Mouse (Mus musculus) limb, embryonic 13.5 days (tissue): ENCODE results near the gene Tuba1a. TPM values are rescaled to one million over a fixed set of nuclear protein-coding genes. Genes with fewer than 3 reads are reported as not detected.

Experiments
- ATAC-seq: fragments of 200-750 bp; cut with Nextera tagmentation; 2 replicates; pipeline ENCODE4 v1.8.0; 2017; ENCODE audit warnings: low read depth, moderate number of reproducible peaks, moderate TSS enrichment; ENCODE audit not compliant: low FRiP score
- H3K27ac ChIP-seq: fragments of 300-500 bp; sonication (generic); 2 replicates; pipeline ENCODE4 v1.5.1; 2015; ENCODE audit warnings: inconsistent platforms, mild to moderate bottlenecking, moderate library complexity
- H3K27me3 ChIP-seq: fragments of 300-500 bp; sonication (generic); 2 replicates; pipeline ENCODE4 v1.6.1; 2015; ENCODE audit warnings: mild to moderate bottlenecking, inconsistent platforms
- H3K36me3 ChIP-seq: fragments of 300-500 bp; sonication (generic); 2 replicates; pipeline ENCODE4 v1.6.1; 2015; ENCODE audit warnings: inconsistent platforms, mild to moderate bottlenecking, moderate library complexity
- H3K4me1 ChIP-seq: fragments of 300-500 bp; sonication (generic); 2 replicates; pipeline ENCODE4 v1.6.1; 2015; ENCODE audit warnings: inconsistent platforms
- H3K4me2 ChIP-seq: fragments of 300-500 bp; sonication (generic); replicated peaks from 2 replicates; pipeline ENCODE4 v1.6.1; 2015; ENCODE audit warnings: inconsistent platforms, mild to moderate bottlenecking, moderate library complexity
- H3K4me3 ChIP-seq: fragments of 300-500 bp; sonication (generic); 2 replicates; pipeline ENCODE4 v1.5.1; 2015; ENCODE audit warnings: moderate library complexity, mild to moderate bottlenecking, inconsistent platforms
- H3K9ac ChIP-seq: fragments of 300-500 bp; sonication (generic); 2 replicates; pipeline ENCODE4 v1.6.1; 2015; ENCODE audit warnings: mild to moderate bottlenecking, inconsistent platforms
- H3K9me3 ChIP-seq: fragments of 300-500 bp; sonication (generic); 2 replicates; pipeline ENCODE4 v1.6.1; 2016; ENCODE audit warnings: inconsistent platforms
- WGBS: fragments of 180-500 bp; shearing (Covaris S2); methylation state at CpG from one replicate; pipeline ENCODE4 v1.1.7; 2015; 5-methylcytosine and 5-hydroxymethylcytosine counted together
- polyA plus RNA-seq: library from polyadenylated mRNA; unstranded; fragments of >200 nt; fragmentation: Nextera tagmentation; extraction: Ambion mirVana; gene quantifications from 2 replicates; pipeline ENCODE4 v1.2.1, GENCODE M21; 2015

The Tuba1a gene
- polyA plus RNA-seq: 1,398 and 1,426 TPM in 2 replicates

DNA sequence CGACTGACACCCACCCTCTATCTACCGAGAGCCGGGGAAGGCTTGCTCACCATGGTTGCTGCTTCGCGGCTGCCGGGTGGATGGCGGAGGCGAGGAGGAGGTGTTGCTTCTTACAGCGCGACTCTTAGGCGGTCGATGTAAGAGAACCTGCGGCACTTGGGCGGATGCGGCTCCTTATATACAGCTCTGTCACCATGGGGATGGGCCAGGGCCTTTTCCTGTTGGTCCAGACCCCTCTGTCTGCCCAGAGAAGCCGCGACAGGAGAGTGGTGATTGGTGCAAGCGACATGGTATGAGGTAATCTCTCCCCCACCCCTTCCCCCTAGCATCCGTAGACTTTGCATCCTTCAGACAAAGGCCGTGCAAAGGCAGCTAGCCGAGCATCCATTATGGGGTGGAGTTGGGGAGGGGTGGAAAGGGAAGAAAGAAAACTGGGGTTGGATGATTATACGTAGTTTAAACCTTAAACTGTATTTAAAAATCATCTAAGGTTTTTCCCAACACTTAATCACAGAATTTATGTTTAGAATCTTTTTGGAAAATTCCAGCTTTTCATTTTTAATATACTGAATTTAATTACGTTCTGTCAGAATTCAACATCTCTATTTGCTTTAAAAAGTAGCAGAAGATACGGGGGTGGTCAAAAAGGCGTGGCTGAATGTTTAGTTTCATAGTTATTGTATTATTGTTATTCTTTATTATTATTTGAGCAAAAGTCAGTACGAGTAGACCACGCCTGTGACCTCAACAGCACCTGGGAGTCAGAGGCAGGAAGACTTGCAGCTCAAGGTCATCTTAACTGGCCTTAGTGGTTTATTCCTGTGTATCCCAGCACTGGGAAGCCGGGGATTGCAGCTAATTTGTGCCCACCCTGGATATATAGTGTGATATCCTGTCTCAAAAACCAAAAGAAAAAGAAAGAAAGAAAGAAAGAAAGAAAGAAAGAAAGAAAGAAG lies at the start of gene Tuba1a, which contains the start of gene Gm49450:
TSS of gene Tuba1a (minus strand) at position 303 of the 956 bp plus-strand sequence.
TSS of gene Gm49450 (minus strand) at position 151 of the 956 bp plus-strand sequence.
- 5% methylated on average over 28 of the region's 28 CpGs for WGBS
- peak within 1 kb of the TSS; percentile 92 for H3K9ac ChIP-seq
- H3K36me3 ChIP-seq: peaks cover 11% of the 10 kb centered on the region
- H3K27me3 ChIP-seq: no peaks in the 10 kb centered on the region
- H3K4me1 ChIP-seq: peaks cover 21% of the 10 kb centered on the region
- H3K4me3 ChIP-seq: peak within 1 kb of the TSS; percentile 80
- peak within 1 kb of the TSS; percentile 81 for H3K4me2 ChIP-seq
- no peaks in the 10 kb centered on the region for H3K9me3 ChIP-seq
- peak; percentile 99 for ATAC-seq
- peak within 1 kb of the TSS; percentile 99 for H3K27ac ChIP-seq

DNA sequence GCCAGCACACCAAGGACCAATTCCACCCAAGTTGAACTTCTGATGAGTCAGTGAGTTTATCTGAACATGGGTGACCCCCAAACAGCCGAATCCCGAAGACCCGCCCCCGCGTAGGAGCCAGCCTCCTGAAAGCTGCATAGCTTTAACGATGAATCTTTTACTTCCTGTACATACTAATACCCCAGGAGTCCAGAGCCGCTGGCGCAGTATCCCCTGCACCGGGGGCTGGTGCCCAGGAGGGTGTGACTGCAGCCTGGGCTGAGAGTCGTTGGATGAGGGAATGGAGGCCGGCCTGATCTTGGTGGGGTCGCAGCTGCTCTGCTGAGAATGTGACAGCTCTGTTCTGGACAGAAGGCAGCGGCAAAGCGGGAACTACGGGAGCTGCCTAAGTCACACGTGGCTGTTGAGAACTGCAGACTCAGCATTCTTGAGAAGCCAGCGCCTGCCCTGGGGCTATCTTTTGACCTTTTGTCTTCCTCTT lies 48.0 kb upstream of the Tuba1a start:
- Histone ChIP-seq H3K4me3 (peak overlapping the region; percentile 24), H3K27ac (peak overlapping the region; percentile 48; the same call in 1 of the 2 replicates)

DNA sequence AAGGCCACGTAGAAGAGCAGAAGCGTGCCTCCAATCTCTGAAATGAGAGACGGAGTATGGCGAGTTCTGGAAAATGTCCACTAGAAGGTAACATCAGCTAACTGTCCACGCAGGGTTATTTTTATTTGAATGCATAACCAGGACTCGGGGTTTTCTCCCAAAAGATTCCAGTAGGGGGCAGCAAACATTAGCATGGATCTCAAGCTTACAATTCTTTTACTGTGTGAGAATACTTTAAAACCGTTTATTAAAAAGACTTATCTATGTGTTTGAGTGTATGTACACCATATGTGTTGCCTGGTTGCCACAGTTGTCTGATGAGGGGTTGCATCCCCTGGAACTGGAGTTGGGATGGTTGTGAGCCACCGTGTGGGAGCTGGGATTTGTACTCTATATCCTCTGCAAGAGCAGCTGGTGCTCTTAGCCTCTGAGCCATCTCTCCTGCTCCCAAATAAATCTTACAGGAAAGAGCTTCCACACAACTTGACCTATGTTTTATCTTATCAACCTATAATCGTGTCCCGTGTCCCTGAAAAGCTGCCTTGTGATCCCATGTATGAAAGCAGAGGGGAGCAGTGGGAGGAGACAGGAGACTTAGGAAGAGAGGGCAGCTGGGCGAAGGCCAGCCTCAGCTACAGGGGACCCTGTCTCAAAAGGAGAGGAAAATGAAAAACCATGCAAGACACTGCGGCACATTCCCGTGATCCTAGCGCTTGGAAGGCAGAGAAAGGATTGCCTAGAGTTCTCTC lies 47.2 kb upstream of the Tuba1a start:
- peak; percentile 17; the same call in 1 of the 2 replicates for ATAC-seq
- H3K27ac ChIP-seq: peak overlapping the region; percentile 77
- H3K27me3 ChIP-seq: no peaks in the 10 kb centered on the region
- no peak overlapping the region; the same call in 1 of the 2 replicates for H3K9ac ChIP-seq
- H3K9me3 ChIP-seq: peaks cover 7% of the 10 kb centered on the region; the same call in 1 of the 2 replicates
- H3K4me2 ChIP-seq: peak overlapping the region; percentile 62
- no peaks in the 10 kb centered on the region for H3K36me3 ChIP-seq
- 44% methylated on average over 14 of the region's 14 CpGs for whole genome bisulfite sequencing
- peak overlapping the region; percentile 24; the same call in 1 of the 2 replicates for H3K4me3 ChIP-seq
- peaks cover 17% of the 10 kb centered on the region for H3K4me1 ChIP-seq

More for the DNA sequence above, 48.0 kb upstream of the Tuba1a start:
- no peaks in the 10 kb centered on the region for H3K36me3 ChIP-seq
- H3K4me2 ChIP-seq: peak overlapping the region; percentile 62
- H3K9ac ChIP-seq: peak overlapping the region; percentile 53
- ATAC-seq: peak; percentile 58
- 9% methylated on average over 17 of the region's 17 CpGs for WGBS
- H3K27me3 ChIP-seq: no peaks in the 10 kb centered on the region
- peaks cover 7% of the 10 kb centered on the region; the same call in 1 of the 2 replicates for H3K9me3 ChIP-seq
- peaks cover 17% of the 10 kb centered on the region for H3K4me1 ChIP-seq

DNA sequence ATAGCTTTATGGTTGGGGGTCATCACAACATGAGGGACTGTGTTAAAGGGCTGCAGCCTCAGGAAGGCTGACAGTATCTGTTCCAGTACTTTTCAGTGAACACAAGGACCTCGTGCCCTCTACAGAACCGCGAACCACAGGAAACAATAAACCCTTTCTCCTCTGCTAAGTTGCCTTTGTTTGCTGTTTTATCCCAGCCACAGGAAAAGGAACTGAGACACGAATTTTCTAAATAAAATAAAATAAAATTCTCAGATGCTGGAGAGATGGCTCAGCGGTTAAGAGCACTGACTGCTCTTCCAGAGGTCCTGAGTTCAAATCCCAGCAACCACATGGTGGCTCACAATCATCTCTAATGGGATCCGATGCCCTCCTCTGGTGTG lies 45.3 kb upstream of the Tuba1a start:
- ATAC-seq: no peak

DNA sequence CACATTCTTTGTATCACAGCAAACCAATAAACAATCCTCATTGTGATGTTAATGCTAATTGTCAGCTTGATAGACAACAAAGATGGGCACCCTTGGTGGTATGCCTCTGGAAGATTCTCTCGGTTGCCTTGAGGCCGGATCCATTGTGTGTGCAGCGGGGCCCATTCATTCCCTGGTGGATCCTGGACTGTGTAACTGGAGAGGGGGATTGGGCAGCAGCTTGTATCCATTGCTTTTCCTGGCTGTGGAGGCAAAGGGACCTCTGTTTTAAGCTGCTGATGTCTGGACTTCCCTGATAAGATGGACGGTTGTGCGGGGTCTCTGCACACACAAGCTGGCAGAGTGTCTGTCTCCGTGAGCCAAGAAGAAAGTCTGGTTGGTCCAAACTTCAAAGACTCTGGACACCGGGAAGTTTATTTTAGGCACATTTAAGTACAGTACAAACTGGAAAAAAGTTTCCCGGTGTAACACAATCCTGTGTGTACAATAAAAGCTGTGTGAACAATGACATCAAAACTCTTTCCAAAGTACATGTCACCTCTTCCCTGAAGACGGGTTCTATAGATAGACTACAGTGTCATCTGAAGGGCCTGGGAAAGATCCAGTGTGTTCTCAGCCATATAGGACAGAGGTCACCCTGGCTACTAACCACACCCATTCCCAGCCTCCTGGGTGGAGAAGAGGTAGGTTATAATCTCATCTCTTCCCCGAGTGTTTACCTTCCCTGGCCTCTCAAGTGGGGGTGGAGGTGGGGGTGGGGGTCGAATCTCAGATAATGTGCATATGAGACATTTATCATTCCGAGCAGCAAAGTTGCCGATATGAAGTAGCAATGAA lies 44.7 kb upstream of the Tuba1a start:
- Histone ChIP-seq H3K4me1 (peaks cover 20% of the 10 kb centered on the region), H3K9ac (no peak overlapping the region), H3K36me3 (no peaks in the 10 kb centered on the region), H3K27me3 (no peaks in the 10 kb centered on the region), H3K27ac (no peak overlapping the region), H3K4me3 (no peak overlapping the region), H3K4me2 (no peak overlapping the region), H3K9me3 (no peaks in the 10 kb centered on the region)
- ATAC-seq: no peak
- WGBS: 71% methylated on average over 13 of the region's 13 CpGs

More for the DNA sequence above, 45.3 kb upstream of the Tuba1a start:
- H3K27me3 ChIP-seq: no peaks in the 10 kb centered on the region
- H3K4me2 ChIP-seq: no peak overlapping the region
- no peak overlapping the region for H3K9ac ChIP-seq
- no peak overlapping the region for H3K4me3 ChIP-seq
- peaks cover 2% of the 10 kb centered on the region; the same call in 1 of the 2 replicates for H3K9me3 ChIP-seq
- H3K36me3 ChIP-seq: no peaks in the 10 kb centered on the region
- 58% methylated on average over 6 of the region's 6 CpGs for WGBS
- peaks cover 17% of the 10 kb centered on the region for H3K4me1 ChIP-seq
- no peak overlapping the region for H3K27ac ChIP-seq

DNA sequence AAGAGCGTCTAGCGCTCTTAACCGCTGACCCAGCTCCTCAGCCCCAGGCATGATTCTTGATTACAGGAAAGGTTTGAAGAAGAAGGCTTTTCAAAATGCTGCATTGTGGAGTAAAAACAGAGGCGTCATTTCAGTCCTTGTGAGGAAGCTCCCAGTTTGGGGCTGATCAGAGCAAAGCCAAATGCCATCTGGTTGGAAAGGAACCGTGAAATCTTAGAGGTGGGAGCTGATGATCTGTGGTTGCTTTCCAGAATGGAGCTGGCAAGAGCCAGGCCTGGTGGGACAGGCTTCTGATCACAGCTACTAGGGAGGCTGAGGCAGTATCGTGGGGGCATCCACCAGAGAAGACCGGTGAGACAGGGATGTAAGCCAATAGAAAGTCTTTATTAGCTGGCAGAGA lies 43.3 kb upstream of the Tuba1a start:
- ATAC-seq: no peak
- no peaks in the 10 kb centered on the region for H3K27me3 ChIP-seq
- WGBS: 81% methylated on average over 7 of the region's 7 CpGs
- no peaks in the 10 kb centered on the region for H3K36me3 ChIP-seq
- no peak overlapping the region for H3K27ac ChIP-seq
- H3K4me2 ChIP-seq: no peak overlapping the region
- peaks cover 26% of the 10 kb centered on the region for H3K4me1 ChIP-seq
- H3K9me3 ChIP-seq: no peaks in the 10 kb centered on the region
- H3K4me3 ChIP-seq: no peak overlapping the region
- H3K9ac ChIP-seq: no peak overlapping the region

DNA sequence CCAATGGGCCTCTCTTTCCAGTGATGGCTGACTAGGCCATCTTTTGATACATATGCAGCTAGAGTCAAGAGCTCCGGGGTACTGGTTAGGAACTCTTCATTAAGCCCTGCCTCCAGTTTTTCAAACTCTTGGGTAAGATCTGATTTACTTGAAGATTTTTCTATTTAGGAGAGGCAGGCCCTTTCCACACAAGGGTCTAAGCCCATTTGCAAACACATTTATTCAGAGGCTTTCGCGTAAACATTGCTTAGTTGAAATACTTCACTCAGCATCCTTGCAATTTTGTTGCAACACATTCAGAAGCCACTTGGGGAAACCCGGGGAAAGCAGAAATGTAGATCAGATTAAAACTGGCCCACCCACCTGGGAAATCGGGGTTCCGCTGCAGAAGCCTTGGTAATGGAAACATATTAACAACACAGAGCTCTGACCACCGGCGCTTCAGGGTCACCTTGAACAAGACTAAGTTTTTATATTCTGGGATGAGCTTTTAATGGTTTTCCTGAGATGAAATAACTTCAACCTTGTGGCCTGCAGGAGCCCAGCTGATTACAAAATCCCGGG lies 41.5 kb upstream of the Tuba1a start:
- no peak overlapping the region for H3K4me2 ChIP-seq
- H3K4me1 ChIP-seq: peaks cover 29% of the 10 kb centered on the region
- H3K27ac ChIP-seq: no peak overlapping the region
- H3K27me3 ChIP-seq: no peaks in the 10 kb centered on the region
- H3K9me3 ChIP-seq: no peaks in the 10 kb centered on the region
- H3K9ac ChIP-seq: no peak overlapping the region
- WGBS: 84% methylated on average over 9 of the region's 9 CpGs
- H3K4me3 ChIP-seq: no peak overlapping the region
- no peaks in the 10 kb centered on the region for H3K36me3 ChIP-seq
- no peak for ATAC-seq

DNA sequence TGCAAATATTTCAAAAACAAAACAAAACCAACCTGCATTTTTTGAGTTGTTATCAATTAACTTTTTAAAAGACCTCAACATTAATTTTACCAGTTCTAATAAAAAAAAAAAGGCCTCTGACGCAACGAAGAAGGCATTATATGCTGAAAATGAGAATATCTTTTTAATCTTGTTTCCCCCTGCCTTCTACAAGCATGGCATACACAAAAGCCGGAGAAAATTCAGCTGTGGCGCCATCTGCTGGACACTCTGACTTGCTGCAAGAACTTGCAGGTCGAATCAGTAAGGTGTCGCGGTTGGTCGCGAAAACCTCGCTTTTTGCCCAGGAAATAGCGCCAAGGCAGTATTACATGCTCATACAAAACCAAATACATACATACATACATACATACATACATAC lies 40.4 kb upstream of the Tuba1a start:
- peak overlapping the region; percentile 75 for H3K4me2 ChIP-seq
- no peak overlapping the region for H3K27ac ChIP-seq
- no peaks in the 10 kb centered on the region for H3K36me3 ChIP-seq
- no peak; the same call in 1 of the 2 replicates for ATAC-seq
- peaks cover 34% of the 10 kb centered on the region for H3K4me1 ChIP-seq
- H3K4me3 ChIP-seq: peak overlapping the region; percentile 47; the same call in 1 of the 2 replicates
- no peaks in the 10 kb centered on the region for H3K9me3 ChIP-seq
- no peaks in the 10 kb centered on the region for H3K27me3 ChIP-seq
- 3% methylated on average over 11 of the region's 11 CpGs for WGBS
- no peak overlapping the region for H3K9ac ChIP-seq

DNA sequence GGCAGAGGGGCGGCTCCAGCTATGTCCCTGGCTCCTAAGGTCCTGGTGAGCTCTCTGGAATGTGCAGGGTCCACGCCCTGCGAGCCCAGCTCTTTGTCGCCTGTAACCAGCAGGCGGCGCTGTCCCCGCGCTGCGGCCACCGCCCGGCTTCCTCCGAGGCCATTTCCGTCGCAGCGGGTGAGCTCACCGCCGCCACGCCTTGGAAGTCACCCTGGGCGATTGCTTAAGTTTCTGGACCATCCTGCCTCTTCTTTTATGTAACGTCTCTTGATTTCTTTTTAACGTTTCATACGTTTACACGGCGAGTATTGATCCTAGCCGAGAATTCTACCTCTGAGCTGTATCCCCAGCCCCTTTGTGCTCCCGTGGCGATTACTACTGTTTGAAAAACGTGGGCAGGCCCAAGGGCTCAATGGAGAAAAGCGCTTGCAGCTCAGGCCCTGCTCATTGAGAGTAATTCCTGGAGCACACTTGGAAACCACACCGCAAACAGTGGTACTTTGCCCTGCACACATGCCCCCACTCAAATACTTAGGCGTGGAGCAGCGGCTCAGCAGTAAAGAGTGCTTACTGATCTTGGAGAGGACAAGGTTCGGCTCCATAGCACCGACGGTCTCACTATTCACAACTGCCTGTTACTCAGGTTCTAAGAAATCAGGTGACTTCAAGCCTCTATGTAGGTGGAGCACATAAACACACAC lies 39.7 kb upstream of the Tuba1a start:
- Histone ChIP-seq H3K27ac (peak overlapping the region; percentile 86), H3K9me3 (no peaks in the 10 kb centered on the region), H3K9ac (peak overlapping the region; percentile 70), H3K4me2 (peak overlapping the region; percentile 75), H3K27me3 (no peaks in the 10 kb centered on the region), H3K4me3 (peak overlapping the region; percentile 47), H3K36me3 (no peaks in the 10 kb centered on the region), H3K4me1 (peaks cover 38% of the 10 kb centered on the region)
- peak; percentile 88 for ATAC-seq
- WGBS: 5% methylated on average over 35 of the region's 35 CpGs

DNA sequence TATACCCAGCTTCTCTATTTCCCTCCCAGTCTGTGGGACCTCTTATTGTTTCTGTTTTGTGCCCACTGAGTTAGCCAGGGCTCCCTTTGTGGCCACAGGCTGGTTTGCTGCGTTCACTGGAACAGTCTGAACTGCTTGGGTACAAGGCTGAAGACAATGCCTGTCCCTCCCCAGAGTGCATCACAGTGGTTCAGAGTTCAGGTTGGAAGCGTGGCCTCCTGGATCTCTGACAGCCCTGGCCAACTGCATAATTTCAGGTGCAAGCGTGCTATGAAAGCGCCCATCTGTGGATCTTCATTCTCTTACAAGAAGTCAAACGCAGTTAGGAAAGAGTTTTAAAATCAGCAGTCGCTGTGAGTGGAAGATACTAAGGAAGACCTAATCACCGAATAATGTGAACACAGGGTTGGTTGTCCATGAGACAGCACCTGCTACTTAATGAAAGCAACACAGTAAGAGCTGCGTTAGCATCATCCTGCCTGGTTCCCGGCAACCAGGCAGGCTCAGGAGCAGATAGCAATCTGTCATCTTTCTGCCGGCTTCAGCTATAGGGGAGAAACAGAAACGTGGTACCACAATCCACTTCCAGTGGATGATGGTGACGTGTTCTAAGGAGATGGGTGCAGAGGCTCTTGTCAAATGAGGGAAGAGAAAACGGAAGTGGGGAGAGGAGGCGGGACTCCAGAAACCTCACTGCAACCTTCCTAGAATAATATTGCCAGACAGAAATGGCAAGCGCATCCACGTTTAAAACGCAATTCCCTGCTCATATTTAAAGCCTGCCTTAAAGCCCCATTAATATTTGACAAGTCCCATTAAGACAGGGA lies 38.8 kb upstream of the Tuba1a start:
- Histone ChIP-seq H3K4me3 (peak overlapping the region; percentile 47), H3K27me3 (no peaks in the 10 kb centered on the region), H3K4me2 (peak overlapping the region; percentile 75), H3K27ac (0 out of 2 replicates have a peak overlapping the region, but pooled peaks have one; percentile 86), H3K4me1 (peaks cover 47% of the 10 kb centered on the region), H3K36me3 (no peaks in the 10 kb centered on the region), H3K9ac (peak overlapping the region; percentile 70; the same call in 1 of the 2 replicates), H3K9me3 (no peaks in the 10 kb centered on the region)
- WGBS: 38% methylated on average over 17 of the region's 17 CpGs
- ATAC-seq: 0 out of 2 replicates have a peak, but pooled peaks have one; percentile 34
